Mouse (Mus musculus) embryonic fibroblast, embryonic 13.5 days (primary cell): ENCODE results near the gene Gm11237.
"Not testable (repeated sequence)": the region's sequence is repeated elsewhere in the genome, so short reads cannot be mapped to it uniquely, and the experiment has no call there.

Source experiments
- CTCF ChIP-seq: IDR thresholded peaks from 2 replicates; pipeline ENCODE4 v1.5.1; 2011; ENCODE audit warnings: mild to moderate bottlenecking, control low read depth, low read length, moderate library complexity, borderline replicate concordance; ENCODE audit not compliant: insufficient read depth
- POLR2A ChIP-seq: IDR thresholded peaks from 2 replicates; pipeline ENCODE4 v1.6.1; 2011; ENCODE audit warnings: low read depth, mild to moderate bottlenecking, control low read depth, low read length, moderate library complexity

DNA sequence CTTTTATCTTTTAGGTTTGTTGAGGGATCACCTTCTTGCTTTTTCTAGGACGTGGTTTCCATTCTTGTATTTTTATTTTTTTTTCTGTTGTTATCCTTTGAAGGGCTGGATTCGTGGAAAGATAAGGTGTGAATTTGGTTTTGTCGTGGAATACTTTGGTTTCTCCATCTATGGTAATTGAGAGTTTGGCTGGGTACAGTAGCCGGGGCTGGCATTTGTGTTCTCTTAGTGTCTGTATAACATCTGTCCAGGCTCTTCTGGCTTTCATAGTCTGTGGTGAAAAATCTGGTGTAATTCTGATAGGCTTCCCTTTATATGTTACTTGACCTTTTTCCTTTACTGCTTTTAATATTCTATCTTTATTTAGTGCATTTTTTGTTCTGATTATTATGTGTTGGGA, 39.1 kb downstream of the Gm11237 start:
- TF ChIP-seq CTCF, POLR2A: not testable (repeated sequence)
